ENCODE assay signal across 25 mouse cellular contexts in the genomic region with DNA sequence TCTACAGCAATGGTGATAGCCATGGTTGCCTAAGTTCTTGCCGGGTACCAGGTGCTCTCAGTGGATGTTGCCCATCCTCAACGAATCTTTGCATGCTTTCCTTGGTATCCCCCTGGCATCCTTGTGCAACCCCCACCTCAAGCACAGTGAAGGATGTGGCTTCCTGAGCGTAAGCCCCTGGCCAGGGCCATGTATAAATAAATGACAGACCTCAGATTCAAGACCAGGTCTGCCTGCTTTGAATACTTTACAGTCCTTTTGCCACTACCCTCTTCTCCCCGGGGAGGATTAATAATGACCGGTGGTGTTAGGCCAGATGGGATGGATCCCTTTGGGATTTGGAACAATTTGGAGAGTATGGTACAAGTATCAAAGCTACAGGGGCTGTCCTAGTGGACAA. TPM values are rescaled to one million over a fixed set of nuclear protein-coding genes. Genes with fewer than 3 reads are reported as not detected.
DNase-seq lines count a peak whose midpoint lies in the region; TF ChIP-seq lines count a peak whose summit lies in the region.
"Had no signal": no experiment of that assay in that cellular context is flagged by ENCODE, and none has a peak within 500 bp of the region (broad histone marks: within the 10 kb centered on the region; RNA-seq: fewer than 3 reads in every experiment).

No protein-coding gene starts in this region.

- WGBS in heart, adult 2 months = 81% methylated on average over 5 of the region's 5 CpGs
- 70% methylated on average over 5 of the region's 5 CpGs for WGBS in spleen, adult 2 months

- H3K27ac ChIP-seq in heart, adult 2 months = peak overlapping the region; percentile 93; the same call in 1 of the 2 replicates
- peak overlapping the region; percentile 92; the same call in 1 of the 2 replicates for H3K27ac ChIP-seq in layer of hippocampus, adult 2 months
- peak overlapping the region; percentile 95; the same call in 1 of the 2 replicates for H3K27ac ChIP-seq in spleen, adult 2 months (ENCODE audit: insufficient read depth, low read length)
- H3K27ac ChIP-seq: hindbrain, embryonic 14.5 days had no signal

- H3K79me2 ChIP-seq in heart, adult 2 months (replicated peaks; ENCODE audit: control insufficient read depth, insufficient read depth, low read length) = no peaks in the 10 kb centered on the region

- no peak for TF ChIP-seq EP300 in heart, adult 2 months (IDR thresholded peaks at IDR 0.05; ENCODE audit: insufficient read depth, low read depth, low read length)

- no peak overlapping the region for H3K4me3 ChIP-seq in heart, adult 2 months
- no peak overlapping the region; the same call in 1 of the 2 replicates for H3K4me3 ChIP-seq in layer of hippocampus, adult 2 months
- peak overlapping the region; percentile 90; the same call in 1 of the 2 replicates for H3K4me3 ChIP-seq in spleen, adult 2 months (ENCODE audit: extremely low read depth, insufficient read depth, insufficient read length)

- H3K27me3 ChIP-seq in heart, adult 2 months (ENCODE audit: control insufficient read depth, insufficient read depth, low read length) = no peaks in the 10 kb centered on the region
- H3K27me3 ChIP-seq in spleen, adult 2 months (ENCODE audit: control insufficient read depth, insufficient read depth, low read length) = no peaks in the 10 kb centered on the region
- H3K27me3 ChIP-seq: embryonic facial prominence, embryonic 12.5 days had no signal

- no peak overlapping the region for H3K9ac ChIP-seq in heart, adult 2 months (ENCODE audit: low read depth, low read length)
- H3K9ac ChIP-seq: hindbrain, embryonic 14.5 days; liver, embryonic 15.5 days had no signal

- intact Hi-C loops in heart, adult 2 months (cut with DNase I) = loop anchor here (2.0 kb wide), 2 partner anchors 13 to 445 kb away; no protein-coding TSS in a partner anchor
- intact Hi-C loops in left cerebral cortex, postnatal 36 days (cut with DNase I) = loop anchor here (2.0 kb wide), 1 partner anchor 25 kb away; no protein-coding TSS in a partner anchor

- no peak for TF ChIP-seq POLR2A in heart, adult 2 months (IDR thresholded peaks at IDR 0.05; ENCODE audit: insufficient read depth, low read depth, low read length)
- TF ChIP-seq POLR2A in spleen, adult 2 months (IDR thresholded peaks at IDR 0.05; ENCODE audit: low read depth, low read length) = no peak

- no peak for DNase-seq in heart, adult 2 months
- no peak for DNase-seq in heart, adult 8-10 months (ENCODE audit: low spot score)
- DNase-seq in layer of hippocampus, adult 2 months (ENCODE audit: low spot score in 2 of 2) = no peak
- no peak for DNase-seq in layer of hippocampus, postnatal 10 days (ENCODE audit: low spot score in 2 of 2)
- no peak for DNase-seq in spleen, adult 2 months (ENCODE audit: low read depth in 1 of 2, low spot score in 2 of 2)
- no peak for DNase-seq in spleen, postnatal 14 days (ENCODE audit: low spot score in 2 of 2)
- DNase-seq in left cerebral cortex, postnatal 36 days (ENCODE audit: low spot score in 2 of 2) = no peak
- no peak for DNase-seq in cerebellum, adult 9-10 months
- DNase-seq: cerebellum, adult 8-10 months; right cerebral cortex, postnatal 14 days had no signal

- no peak for TF ChIP-seq CTCF in heart, adult 2 months (IDR thresholded peaks at IDR 0.05)
- TF ChIP-seq CTCF in layer of hippocampus, adult 2 months (conservative IDR thresholded peaks at IDR 0.05) = no peak
- TF ChIP-seq CTCF in spleen, adult 2 months (IDR thresholded peaks at IDR 0.05; ENCODE audit: extremely low read depth, insufficient read depth, insufficient read length, insufficient replicate concordance) = no peak

- no peaks in the 10 kb centered on the region for H3K36me3 ChIP-seq in heart, adult 2 months (ENCODE audit: control insufficient read depth, insufficient read depth, low read length)
- peaks cover 23% of the 10 kb centered on the region for H3K36me3 ChIP-seq in spleen, adult 2 months (ENCODE audit: control insufficient read depth, insufficient read depth, low read length)

- H3K4me1 ChIP-seq in heart, adult 2 months (ENCODE audit: control insufficient read depth, insufficient read depth, low read length) = peaks cover 7% of the 10 kb centered on the region
- H3K4me1 ChIP-seq in spleen, adult 2 months (ENCODE audit: control insufficient read depth, insufficient read depth, insufficient read length) = peaks cover 42% of the 10 kb centered on the region; the same call in 1 of the 2 replicates

RNA-seq across cellular contexts. Expression of a gene that starts 1.9 kb away (rescaled TPM):
- 1 to 10 TPM; 3.7 to 4.5 TPM for total RNA-seq in heart, adult 2 months (2021)
- 7.1 and 7.5 TPM in 2 replicates for polyA plus RNA-seq in heart, adult 2 months (2012; rRNA removed)
- 1 to 10 TPM; 2.4 to 4.5 (median 4.1) TPM for total RNA-seq in heart, adult 8-10 months (2022)
- 1 to 10 TPM; 4.1 to 5.5 TPM for total RNA-seq in layer of hippocampus, adult 2 months (2021)
- 1 to 10 TPM; 3.1 to 3.9 TPM for total RNA-seq in layer of hippocampus, postnatal 10 days (2021)
- polyA plus RNA-seq in spleen, adult 2 months (2012; rRNA removed) = 46.0 and 53.8 TPM in 2 replicates
- 1 to 10 TPM; 6.1 to 6.7 TPM for total RNA-seq in left cerebral cortex, postnatal 36 days (2021)

RNA-seq across cellular contexts. Expression of a gene that starts 7.9 kb away (rescaled TPM):
- total RNA-seq in heart, adult 2 months (2021) = not detected
- not detected in 2 replicates for polyA plus RNA-seq in heart, adult 2 months (2012; rRNA removed)
- not detected for total RNA-seq in heart, adult 8-10 months (2022)
- not detected for total RNA-seq in layer of hippocampus, adult 2 months (2021)
- total RNA-seq in layer of hippocampus, postnatal 10 days (2021) = not detected
- polyA plus RNA-seq in spleen, adult 2 months (2012; rRNA removed) = 0.20 TPM in 1 of 2 replicates, not detected in the other
- total RNA-seq in left cerebral cortex, postnatal 36 days (2021) = not detected
- total RNA-seq: CH12.LX; gastrocnemius, postnatal 4 days; layer of hippocampus, postnatal 25 days; left cerebral cortex, postnatal 14 days; neutrophil, adult 5-6 weeks had no signal
- polyA plus RNA-seq: cortical plate, adult 2 months; embryonic facial prominence, embryonic 12.5 days; forebrain, embryonic 16.5 days; heart, postnatal 0 days; hindbrain, embryonic 14.5 days; intestine, embryonic 14.5 days; kidney, embryonic 16.5 days; large intestine, adult 2 months; liver, embryonic 15.5 days; midbrain, embryonic 16.5 days had no signal

RNA-seq across cellular contexts. Expression of a gene that starts 21.4 kb away (rescaled TPM):
- total RNA-seq in heart, adult 2 months (2021) = not detected
- polyA plus RNA-seq in heart, adult 2 months (2012; rRNA removed) = not detected in 2 replicates
- total RNA-seq in heart, adult 8-10 months (2022) = not detected
- not detected for total RNA-seq in layer of hippocampus, adult 2 months (2021)
- not detected for total RNA-seq in layer of hippocampus, postnatal 10 days (2021)
- not detected in 2 replicates for polyA plus RNA-seq in spleen, adult 2 months (2012; rRNA removed)
- total RNA-seq in left cerebral cortex, postnatal 36 days (2021) = not detected
- total RNA-seq: CH12.LX; gastrocnemius, postnatal 4 days; layer of hippocampus, postnatal 25 days; left cerebral cortex, postnatal 14 days; neutrophil, adult 5-6 weeks had no signal
- polyA plus RNA-seq: embryonic facial prominence, embryonic 12.5 days; forebrain, embryonic 16.5 days; heart, postnatal 0 days; hindbrain, embryonic 14.5 days; intestine, embryonic 14.5 days; kidney, embryonic 16.5 days; large intestine, adult 2 months; liver, embryonic 15.5 days; midbrain, embryonic 16.5 days had no signal

RNA-seq across cellular contexts. Expression of a gene that starts 42.5 kb away (rescaled TPM):
- 1 to 10 TPM; 1.5 to 1.7 TPM for total RNA-seq in heart, adult 2 months (2021)
- 1.1 and 2.5 TPM in 2 replicates for polyA plus RNA-seq in heart, adult 2 months (2012; rRNA removed)
- total RNA-seq in heart, adult 8-10 months (2022) = 1 to 10 TPM; 1.3 to 3.0 (median 2.0) TPM
- total RNA-seq in layer of hippocampus, adult 2 months (2021) = 100 to 1,000 TPM; 180 to 194 TPM
- total RNA-seq in layer of hippocampus, postnatal 10 days (2021) = 100 to 1,000 TPM; 112 to 133 TPM
- 2.6 and 3.1 TPM in 2 replicates for polyA plus RNA-seq in spleen, adult 2 months (2012; rRNA removed)
- total RNA-seq in left cerebral cortex, postnatal 36 days (2021) = 100 to 1,000 TPM; 201 to 207 TPM

RNA-seq across cellular contexts. Expression of a gene that starts 45.6 kb away (rescaled TPM):
- 10 to 100 TPM; 11.8 to 12.4 TPM for total RNA-seq in heart, adult 2 months (2021)
- 5.5 and 7.7 TPM in 2 replicates for polyA plus RNA-seq in heart, adult 2 months (2012; rRNA removed)
- 10 to 100 TPM; 11.5 to 12.7 (median 12.0) TPM for total RNA-seq in heart, adult 8-10 months (2022)
- total RNA-seq in layer of hippocampus, adult 2 months (2021) = 10 to 100 TPM; 17.9 to 19.0 TPM
- total RNA-seq in layer of hippocampus, postnatal 10 days (2021) = 10 to 100 TPM; 18.9 TPM
- polyA plus RNA-seq in spleen, adult 2 months (2012; rRNA removed) = 9.6 and 9.7 TPM in 2 replicates
- 10 to 100 TPM; 12.5 to 16.2 TPM for total RNA-seq in left cerebral cortex, postnatal 36 days (2021)
